Mouse (Mus musculus) retina, adult 2 months (tissue): ENCODE results near the gene Spdef.
A peak's percentile ranks its signal among the peaks of the same experiment; 100 is the strongest.

ENCODE experiments used
- DNase-seq: peaks from one replicate; pipeline ENCODE4 v3.0.0-alpha.2; 2012; ENCODE audit warnings: low read depth, low spot score

Spdef gene

GRCm38 (mm10) chr17:27725412-27725811 is 3.3 kb downstream of the Spdef start:
- no peak for DNase-seq

- DNase-seq, result no peak
Observed at GRCm38 (mm10) chr17:27725011-27725410, 3.7 kb downstream of the Spdef start.

DNA sequence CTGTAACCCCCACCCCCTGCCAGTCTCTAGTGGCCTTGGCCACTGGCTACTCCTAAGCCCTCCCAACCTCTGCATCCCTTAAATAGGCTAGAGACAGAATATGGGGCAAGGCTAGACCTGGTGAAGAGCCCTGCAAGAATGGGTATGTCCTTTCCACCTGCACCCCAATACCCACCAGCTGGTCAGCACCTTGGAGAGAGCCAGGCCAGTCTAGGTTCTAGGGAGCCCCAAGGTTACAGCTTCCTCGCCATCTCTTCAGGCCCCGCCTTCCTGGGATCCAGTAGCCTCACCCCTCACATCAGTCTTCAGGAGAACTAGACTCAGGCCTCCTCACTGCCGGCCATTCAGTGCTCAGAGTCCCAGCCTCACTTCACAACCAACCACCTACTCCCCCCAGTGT is 4.4 kb downstream of the Spdef start:
- no peak for DNase-seq

DNA sequence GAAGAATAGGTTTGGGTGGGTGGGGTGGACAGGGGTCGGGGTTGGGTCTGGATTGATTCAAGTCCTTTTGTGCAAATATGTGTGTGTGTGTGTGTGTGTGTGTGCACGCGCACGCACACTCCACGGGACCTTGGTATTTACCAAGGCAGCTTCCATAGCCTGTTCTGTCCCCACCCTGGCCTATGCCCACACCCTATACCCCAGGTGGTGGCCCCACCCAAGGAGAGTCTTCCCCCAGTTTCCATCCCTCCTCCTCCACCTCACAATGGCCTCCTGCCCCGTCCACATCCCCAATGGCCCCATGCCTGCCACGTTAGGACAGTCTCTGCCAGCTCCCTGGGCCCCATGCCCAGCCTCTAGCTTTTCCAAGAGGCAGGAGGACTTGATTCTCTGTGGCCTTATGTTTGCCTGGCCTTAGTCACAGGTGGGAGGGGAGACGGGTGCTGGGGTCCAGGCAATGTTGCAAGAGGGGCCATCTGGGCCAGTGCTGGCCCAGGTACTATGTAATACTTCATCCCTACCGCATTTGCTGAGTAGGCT is 7.6 kb downstream of the Spdef start:
- no peak for DNase-seq

GRCm38 (mm10) chr17:27720326-27720725 is 8.4 kb downstream of the Spdef start:
- DNase-seq, result no peak

DNA sequence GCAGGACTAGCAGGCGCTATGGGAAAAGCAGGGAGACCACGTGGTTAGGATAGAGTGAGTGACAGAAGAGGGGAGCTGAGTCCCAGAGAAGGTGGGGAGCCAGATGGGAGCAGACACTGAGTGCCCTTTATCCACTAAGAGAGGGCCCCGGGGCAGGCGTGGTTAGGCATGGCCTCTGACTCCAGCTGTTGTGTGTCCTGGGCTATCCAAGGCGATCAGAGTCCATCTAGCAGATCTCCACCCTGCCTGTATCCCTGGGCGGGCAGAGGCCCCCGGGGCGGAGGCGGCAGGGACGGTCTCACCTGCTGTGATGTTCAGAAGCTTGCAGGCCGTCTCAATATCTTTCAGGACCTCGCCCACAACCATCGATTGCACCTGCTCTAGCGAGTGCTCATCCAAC is 9.1 kb downstream of the Spdef start:
- DNase-seq, result no peak

DNA sequence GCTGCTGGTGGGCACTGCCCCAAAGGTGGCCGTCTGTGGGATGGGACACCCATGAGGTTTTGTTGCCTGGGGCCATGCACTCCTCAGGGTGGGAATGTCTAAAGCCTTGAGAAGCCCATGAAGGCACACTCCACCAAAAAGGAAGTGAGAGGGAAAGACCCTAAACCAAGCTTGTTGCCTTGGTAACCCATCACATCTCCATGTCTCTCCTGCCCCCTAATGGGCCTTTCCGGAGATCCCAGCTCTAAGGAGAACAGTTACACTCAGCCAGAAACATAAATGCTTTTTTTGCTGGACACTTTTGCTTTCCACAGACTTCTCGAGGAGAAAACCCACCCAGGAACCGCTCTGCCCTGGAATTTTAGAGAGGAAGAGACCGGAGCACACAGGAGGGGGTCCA is 10.5 kb downstream of the Spdef start:
- DNase-seq, result no peak

DNA sequence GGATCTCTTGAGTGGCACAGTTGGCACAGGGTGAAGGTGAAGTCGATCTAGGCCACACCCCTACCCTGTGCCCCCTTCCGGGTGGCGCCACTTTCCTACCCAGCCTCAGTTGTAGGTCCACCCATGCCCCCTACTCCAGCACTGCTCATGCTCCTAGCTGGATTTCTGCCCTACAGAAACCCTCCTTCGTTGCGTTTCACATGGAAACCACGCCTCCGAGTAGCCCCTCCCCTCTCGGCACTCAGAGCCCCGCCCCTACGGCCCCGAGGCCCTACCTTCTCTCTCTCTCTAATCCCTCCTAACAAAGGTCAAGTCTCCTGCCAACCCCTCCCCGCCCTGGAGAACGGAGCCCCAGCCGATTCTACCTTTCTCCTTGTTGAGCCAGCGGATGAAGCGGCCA is 12.0 kb downstream of the Spdef start:
- peak; percentile 55 for DNase-seq

GRCm38 (mm10) chr17:27712832-27713231 is 15.9 kb downstream of the Spdef start:
- no peak for DNase-seq

DNA sequence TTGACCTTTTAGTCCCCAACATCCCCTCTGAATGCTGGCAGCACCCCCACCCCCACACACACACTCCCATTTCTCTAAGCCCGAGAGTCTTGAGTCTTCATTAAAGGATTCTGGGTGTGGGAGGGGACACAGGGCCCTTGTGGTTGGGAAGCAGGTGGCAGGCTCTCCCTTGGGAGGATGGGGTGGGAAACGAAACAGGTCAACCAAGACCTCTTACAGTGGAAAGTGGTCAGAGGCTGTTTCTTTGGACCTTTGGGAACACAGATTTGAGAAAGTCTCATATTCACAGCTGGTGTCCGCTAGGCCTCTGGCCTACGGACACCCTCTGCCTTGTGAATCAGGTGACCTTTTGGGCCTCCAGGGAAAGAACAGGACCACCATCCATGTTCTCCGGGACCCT is 19.1 kb downstream of the Spdef start:
- DNase-seq, result no peak

- no peak for DNase-seq
Observed at GRCm38 (mm10) chr17:27707954-27708661, 20.6 kb downstream of the Spdef start.

GRCm38 (mm10) chr17:27705661-27706060 is 23.1 kb downstream of the Spdef start:
- no peak for DNase-seq

DNA sequence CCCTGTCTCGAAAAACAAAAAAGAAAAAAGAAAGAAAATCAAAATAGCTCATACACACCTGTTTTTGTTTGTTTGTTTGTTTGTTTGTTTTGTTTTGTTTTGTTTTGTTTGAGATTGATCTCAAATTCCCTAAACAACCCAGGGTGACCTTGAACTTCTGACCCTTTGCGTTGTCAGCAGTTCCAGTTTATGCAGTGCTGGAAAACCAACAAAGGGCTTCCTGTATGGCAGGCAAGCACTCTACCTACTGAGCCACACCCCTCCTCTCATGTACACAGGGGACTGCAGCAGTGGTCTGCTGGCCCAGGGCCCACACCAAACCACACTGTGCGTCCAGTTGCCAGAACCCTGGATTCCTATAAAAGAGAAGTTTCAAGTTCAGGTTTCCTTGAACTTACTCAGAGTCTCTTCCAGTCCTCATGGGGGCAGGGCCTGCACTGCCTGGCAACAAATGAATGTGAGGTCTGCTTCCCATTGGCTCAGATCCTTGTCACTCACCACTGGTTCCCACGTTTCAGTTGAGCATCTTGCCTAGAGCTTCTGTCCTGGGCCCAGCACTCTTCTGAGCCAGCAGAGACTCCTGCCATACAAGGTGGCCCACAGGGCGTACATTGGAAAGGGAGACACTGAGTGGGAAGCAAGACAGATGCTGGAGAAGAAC is 24.7 kb downstream of the Spdef start:
- no peak for DNase-seq

GRCm38 (mm10) chr17:27702518-27702917 is 26.2 kb downstream of the Spdef start:
- DNase-seq, result no peak

- no peak for DNase-seq
Observed at GRCm38 (mm10) chr17:27701856-27702255, 26.9 kb downstream of the Spdef start.

DNA sequence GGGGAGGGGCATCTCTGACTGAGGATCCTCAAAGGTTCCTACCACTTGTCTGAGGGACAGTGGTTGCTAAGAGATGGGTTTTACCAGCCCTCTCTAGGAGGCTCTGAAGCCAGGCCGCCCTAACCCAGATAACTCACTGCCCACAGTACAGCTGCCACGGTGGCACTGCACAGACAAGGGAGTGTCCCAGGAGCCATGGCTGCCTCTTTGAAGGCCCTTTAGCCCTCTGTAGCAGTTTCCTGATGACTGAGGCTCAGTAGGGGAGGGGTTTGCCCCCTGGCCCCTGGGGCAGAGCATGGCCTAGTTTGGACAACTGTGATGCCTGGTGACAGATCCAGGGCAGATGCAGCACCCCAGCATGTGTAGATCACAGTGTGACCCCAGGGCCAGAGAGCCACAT is 27.9 kb downstream of the Spdef start:
- DNase-seq, result no peak

DNA sequence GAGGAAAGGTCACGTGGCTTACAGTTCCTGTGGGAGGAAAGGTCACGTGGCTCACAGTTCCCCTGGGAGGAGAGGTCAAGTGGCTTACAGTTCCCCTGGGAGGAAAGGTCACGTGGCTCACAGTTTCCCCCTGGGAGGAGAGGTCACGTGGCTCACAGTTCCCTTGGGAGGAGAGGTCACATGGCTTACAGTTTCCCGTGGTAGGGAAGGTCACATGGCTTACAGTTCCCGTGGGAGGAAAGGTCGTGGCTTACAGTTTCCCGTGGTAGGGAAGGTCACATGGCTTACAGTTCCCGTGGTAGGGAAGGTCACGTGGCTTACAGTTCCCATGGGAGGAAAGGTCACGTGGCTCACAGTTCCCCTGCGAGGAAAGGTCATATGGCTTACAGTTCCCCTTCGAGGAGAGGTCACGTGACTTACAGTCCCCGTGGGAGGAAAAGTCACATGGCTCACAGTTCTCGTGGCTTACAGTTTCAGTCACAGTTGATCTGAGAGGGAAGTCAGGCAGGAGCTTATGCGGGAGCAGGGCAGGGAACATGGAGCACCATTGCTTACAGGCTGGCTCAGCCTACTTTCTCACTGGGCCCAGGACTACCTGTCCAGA is 29.0 kb downstream of the Spdef start:
- DNase-seq, result no peak

GRCm38 (mm10) chr17:27690993-27691693 is 37.6 kb downstream of the Spdef start:
- DNase-seq, result no peak

- DNase-seq, result no peak
Observed at GRCm38 (mm10) chr17:27686395-27686794, 42.4 kb downstream of the Spdef start.

DNA sequence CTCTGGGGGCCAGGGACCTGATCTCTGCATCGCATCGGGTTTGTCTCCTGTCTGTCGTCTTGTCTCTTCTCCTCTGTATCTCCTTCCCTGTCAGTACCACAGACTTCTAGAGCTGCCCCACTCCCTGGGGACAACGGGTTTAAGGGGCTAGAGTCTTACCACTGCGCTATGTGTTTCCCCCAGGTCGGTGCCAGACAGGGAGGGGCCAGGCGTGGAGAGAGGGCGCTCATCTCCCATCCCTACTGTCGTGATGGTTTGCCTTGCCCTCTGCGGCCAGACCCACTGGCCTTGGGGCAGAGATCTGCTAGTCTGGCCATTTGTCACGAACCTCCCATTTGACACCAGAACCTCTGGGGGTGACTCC is 43.2 kb downstream of the Spdef start:
- DNase-seq, result no peak

GRCm38 (mm10) chr17:27684886-27685549 is 43.7 kb downstream of the Spdef start:
- DNase-seq, result no peak
